Mouse (Mus musculus) layer of hippocampus, adult 2 months (tissue): Measurements from ENCODE around the gene Prim1. TPM values are rescaled to one million over a fixed set of nuclear protein-coding genes. Genes with fewer than 3 reads are reported as not detected.

Experiments
- DNase-seq, 2 experiments: peaks; one replicate each; pipeline ENCODE4 v3.0.0; 2022; ENCODE audit warnings: low spot score in 2 of 2
- H3K27ac ChIP-seq: fragments of 200-600 bp; 2 replicates; pipeline ENCODE4 v1.8.1; 2022
- H3K4me3 ChIP-seq: fragments of 200-600 bp; 2 replicates; pipeline ENCODE4 v1.8.1; 2022; ENCODE audit warnings: mild to moderate bottlenecking
- CTCF ChIP-seq: fragments of 200-600 bp; conservative IDR thresholded peaks from 2 replicates; pipeline ENCODE4 v1.8.1; 2022; ENCODE audit warnings: antibody characterized with exemption, mild to moderate bottlenecking, moderate library complexity
- total RNA-seq, 2 experiments: library from RNA; stranded (reverse); gene quantifications; 2 replicates each; pipeline ENCODE4 v1.2.3; 2021

The Prim1 gene
- total RNA-seq, 2 experiments from 2014 or later, result 7.7 to 8.0 TPM

DNA sequence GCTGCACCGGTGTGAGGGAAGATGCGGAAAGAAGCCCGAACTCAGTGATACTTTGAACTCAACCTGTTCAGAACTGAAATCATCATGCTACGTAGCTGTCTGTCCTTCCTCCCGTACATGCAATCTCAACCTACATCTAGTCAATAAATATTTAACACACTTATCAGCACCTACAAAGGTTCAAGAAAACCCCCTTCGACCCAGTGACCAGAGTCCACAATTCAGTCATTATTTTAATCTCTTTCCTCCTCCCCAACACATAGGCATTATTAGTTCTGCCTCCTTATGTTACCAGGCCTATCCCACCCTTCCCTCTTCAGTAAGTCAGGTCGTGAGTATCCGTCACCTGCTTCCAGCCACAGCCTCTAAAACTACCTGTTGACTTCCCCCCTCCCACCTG, 9.5 kb upstream of the Prim1 start:
- DNase-seq, result no peak
- no peak overlapping the region for H3K4me3 ChIP-seq
- no peak for TF ChIP-seq CTCF
- no peak overlapping the region for H3K27ac ChIP-seq

DNA sequence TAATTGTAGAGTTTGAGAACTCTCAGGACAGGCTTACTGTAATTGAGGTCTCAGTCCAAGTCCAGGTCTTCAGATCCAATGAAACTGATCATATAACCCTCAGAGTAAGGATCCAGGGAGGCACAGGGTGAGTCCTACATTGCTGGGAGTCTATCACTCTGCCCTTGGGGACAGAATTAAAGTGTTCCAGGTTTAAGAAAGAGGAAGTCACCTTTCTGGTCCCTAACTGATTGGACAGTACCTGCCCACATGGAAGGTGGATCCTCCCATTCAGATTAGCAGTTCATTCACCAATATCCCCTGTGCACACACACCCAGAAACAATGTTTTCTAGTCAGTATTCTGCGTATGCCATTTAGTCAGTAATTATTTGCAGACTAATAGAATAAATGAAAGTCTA, 7.5 kb upstream of the Prim1 start, which contains the start of gene Hsd17b6:
Gene Hsd17b6, minus strand, starts transcription at position 166 of the 400 bp plus-strand sequence.
- no peak within 1 kb of the TSS for H3K4me3 ChIP-seq
- DNase-seq, result no peak
- no peak within 1 kb of the TSS for H3K27ac ChIP-seq
- TF ChIP-seq CTCF, result no peak

DNA sequence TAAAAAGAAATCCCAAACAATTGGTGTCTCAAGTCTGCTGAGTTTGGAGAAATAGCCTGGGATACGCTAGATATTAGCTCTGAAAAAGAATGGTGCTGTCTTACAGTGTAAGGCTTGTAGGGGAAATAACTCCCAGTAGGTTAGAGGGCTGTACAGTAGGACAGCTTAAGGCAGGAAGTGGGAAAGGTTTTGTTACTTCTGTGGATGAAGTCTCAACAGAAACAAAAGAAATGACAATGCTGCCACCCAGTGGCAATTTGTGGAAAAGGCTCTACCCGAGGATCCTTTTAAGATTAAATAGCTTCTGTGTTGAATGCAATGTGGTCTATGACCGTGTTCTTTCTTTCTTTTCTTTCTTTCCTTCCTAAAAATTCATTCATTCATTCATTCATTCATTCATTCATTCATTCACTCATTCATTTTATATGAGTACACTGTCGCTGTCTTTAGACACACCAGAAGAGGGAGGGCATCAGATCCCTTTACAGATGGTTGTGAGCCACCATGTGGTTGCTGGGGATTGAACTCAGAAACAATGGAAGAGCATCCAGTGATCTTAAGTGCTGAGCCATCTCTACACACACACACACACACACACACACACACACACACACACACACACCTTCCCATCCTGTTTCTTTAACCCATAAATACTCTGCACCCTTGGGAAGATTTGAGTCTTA, 6.6 kb upstream of the Prim1 start:
- no peak overlapping the region for H3K4me3 ChIP-seq
- DNase-seq, result peak; percentile 73 to 78
- peak; percentile 96 for TF ChIP-seq CTCF

DNA sequence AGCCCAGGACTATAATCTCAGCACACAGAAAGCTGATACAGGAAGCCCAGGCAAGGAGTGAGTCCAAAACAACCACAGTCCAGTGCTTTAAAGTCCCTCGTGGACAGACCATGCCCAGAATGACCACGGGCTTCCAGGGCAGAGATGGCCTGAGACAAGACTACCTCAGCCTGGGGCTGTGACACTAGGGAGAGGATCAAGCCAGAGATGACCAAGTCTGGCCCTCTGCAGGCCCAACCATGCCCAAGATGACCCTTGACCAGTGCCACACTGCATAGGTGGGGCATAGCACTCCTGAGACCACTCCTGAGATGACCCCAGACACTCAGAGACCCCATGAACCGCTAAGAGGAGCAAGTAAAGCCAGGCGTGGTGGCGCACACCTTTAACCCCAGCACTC, 5.2 kb upstream of the Prim1 start:
- H3K27ac ChIP-seq, result no peak overlapping the region

More for the DNA sequence above, 6.6 kb upstream of the Prim1 start:
- no peak overlapping the region for H3K27ac ChIP-seq

DNA sequence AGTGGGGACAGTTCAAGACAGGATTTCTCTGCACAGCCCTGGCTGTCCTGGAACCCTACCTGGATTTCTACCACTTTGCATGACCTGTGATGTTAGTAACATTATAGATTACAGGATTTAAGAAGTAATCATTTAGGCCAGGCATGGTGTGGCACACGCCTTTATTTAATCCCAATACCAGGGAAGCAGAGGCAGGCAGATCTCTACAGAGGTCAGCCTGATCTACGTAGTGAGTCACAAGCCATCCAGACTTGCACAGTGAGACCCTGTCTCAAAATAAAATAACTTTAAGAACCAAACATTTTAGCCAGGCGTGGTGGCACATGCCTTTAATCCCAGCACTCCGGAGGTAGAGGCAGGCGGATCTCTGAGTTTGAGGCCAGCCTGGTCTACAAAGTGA, 7.2 kb downstream of the Prim1 start:
- TF ChIP-seq CTCF, result no peak

More for the DNA sequence above, 5.2 kb upstream of the Prim1 start:
- H3K4me3 ChIP-seq, result no peak overlapping the region
- DNase-seq, result no peak
- no peak for TF ChIP-seq CTCF

DNA sequence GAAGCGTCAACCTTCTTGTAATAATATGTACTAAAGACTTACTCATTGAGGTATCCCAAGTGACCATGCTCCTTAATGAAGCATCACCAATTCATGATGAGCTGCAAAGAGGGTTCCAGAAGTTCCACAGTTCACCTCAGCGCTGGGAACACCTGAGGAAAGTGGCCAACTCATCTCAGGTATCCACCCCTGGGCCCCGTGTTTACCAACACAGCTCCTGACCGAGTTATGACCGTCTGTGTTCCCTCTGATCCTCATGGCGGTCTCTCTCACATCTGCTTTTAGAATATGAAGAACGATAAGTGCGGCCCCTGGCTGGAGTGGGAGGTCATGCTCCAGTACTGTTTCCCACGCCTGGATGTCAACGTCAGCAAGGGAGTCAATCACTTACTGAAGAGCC, 8.5 kb downstream of the Prim1 start:
- no peak for DNase-seq
- no peak for TF ChIP-seq CTCF
- no peak overlapping the region for H3K4me3 ChIP-seq
- H3K27ac ChIP-seq, result no peak overlapping the region

More for the DNA sequence above, 7.2 kb downstream of the Prim1 start:
- DNase-seq, result no peak
- no peak overlapping the region for H3K27ac ChIP-seq
- H3K4me3 ChIP-seq, result no peak overlapping the region

DNA sequence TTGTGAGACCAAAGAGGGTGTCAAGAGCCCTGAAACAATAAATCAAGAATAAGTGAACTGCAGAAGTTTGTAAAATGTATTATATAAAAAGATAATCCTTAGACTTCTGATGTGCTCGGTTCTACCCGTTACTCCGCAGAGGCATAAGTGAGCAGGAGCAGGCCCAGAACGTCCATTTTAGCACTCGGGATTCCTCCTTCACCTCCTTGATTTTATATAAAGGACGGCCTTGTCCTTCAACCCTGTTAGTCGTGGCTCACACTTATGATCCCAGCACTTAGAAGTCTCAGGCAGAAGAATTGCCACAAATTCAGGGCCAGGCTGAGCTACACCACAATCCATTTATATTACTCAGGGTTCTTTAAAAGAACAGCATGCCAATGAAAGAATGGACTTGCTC, 15.0 kb downstream of the Prim1 start:
- no peak for TF ChIP-seq CTCF
- Histone ChIP-seq H3K4me3 (no peak overlapping the region), H3K27ac (no peak overlapping the region)
- DNase-seq, result no peak

DNA sequence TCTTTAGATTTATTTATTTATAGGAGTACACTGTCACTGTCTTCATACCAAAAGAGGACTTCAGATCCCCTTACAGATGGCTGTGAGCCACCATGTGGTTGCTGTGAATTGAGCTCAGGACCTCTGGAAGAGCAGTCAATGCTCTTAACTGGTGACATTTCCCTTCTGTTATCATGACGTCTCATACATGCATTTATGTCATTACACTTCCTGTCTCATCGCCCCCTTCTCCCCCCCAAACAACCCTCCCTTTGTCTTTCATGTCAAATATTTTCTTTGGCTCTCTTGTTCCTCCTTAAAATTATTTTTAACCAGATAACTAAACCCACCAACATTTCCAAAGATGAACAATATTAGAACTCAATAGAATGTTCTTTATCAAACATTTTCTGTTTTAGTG, 15.9 kb downstream of the Prim1 start:
- no peak for TF ChIP-seq CTCF
- Histone ChIP-seq H3K4me3 (no peak overlapping the region), H3K27ac (no peak overlapping the region)
- DNase-seq, result no peak

DNA sequence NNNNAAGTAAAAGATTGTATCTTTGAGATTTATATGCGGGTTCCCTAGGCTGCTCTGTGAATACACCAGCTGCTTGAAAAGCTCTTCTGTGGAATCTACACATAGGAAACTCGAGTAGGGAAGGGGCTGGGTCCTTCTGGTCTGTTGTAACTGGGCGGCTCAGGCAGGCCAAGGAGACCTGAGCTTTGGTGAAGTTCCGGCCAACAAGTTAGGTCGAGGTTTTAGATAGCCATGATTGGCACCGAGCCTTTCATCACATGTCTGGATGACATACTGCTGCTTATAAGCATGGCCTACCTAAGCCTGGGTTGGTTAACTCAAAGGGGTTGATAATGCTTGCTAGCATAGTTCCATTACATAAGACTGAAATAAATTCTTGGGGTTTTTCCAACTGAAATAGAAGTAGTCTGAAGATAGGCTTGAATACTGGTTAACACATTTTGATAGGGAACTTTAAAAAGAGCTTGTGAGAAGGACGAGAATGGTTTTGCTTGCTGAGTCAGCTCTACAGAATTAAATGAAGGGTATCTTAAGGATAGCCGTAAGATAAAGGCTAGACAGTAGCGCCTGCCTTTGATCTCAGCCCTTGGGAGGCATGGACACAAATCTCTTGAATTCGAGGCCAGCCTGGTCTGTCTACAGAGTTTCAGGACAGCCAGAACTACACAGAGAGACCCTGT, 21.9 kb downstream of the Prim1 start:
- H3K27ac ChIP-seq, result peak overlapping the region; percentile 95
- peak overlapping the region; percentile 80 for H3K4me3 ChIP-seq
- TF ChIP-seq CTCF, result no peak
- DNase-seq, result no peak

DNA sequence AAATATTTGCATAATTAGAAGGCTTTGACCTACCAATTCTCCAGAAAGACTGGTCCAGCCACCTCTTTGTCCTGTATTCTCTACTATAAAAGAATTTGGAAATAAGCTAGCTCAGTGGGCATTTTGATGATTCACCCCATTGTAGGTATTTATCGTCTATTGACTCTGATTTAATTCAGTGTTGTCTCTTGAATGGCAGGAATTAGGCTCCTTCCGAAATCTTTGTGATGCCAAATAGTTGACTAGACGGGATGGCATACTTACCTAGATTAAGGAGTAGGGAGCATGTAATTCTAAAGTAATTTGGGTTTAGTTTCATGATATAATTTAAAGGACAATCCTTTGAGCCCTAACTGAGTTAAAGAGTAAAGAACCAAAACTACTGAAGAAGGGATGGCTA, 23.0 kb downstream of the Prim1 start:
- H3K4me3 ChIP-seq, result peak overlapping the region; percentile 80; the same call in 1 of the 2 replicates
- no peak for TF ChIP-seq CTCF
- DNase-seq, result no peak
- 0 out of 2 replicates have a peak overlapping the region, but pooled peaks have one; percentile 8 for H3K27ac ChIP-seq

DNA sequence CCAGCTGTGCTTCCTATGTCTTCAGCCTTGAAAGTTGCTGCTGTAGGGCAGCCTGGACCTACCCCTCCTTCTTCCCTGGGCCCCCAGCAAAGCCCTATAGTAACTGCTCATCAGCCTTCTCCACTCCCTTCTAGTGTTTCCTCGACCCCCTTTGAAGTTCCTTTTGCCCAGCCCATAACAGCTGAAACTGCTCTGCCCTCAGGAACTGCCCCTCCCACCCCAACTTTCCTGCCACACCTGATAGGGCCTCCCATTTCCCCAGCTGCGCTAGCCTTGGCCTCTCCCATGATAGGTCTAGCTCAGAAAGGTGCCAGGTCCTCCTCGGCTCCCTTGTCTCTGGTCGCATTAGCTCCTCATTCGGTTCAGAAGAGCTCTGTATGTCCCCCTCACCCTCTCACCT, 24.2 kb downstream of the Prim1 start:
- TF ChIP-seq CTCF, result no peak
- H3K4me3 ChIP-seq, result no peak overlapping the region
- DNase-seq, result no peak
- H3K27ac ChIP-seq, result peak overlapping the region; percentile 18; the same call in 1 of the 2 replicates

DNA sequence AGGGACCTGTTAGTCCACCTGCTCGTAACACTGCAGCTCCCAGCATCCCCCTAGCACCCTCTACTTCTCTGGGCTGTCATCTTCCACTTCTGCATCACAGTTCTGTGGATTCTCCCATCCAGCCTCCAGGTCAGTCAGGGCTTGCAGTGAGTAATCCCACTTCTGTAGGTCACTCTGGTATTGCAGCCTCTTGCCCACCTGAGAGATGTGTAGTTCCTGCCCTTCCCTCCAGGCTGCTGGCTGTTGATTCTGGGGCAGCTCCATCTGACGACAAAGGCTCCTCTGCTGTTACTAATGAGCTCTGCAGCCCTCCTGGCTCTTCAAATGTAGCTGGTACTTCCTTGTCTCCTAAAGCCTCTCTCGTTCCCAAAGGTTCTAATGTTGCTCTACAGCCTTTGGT, 24.9 kb downstream of the Prim1 start:
- DNase-seq, result no peak
- no peak overlapping the region for H3K4me3 ChIP-seq
- peak; percentile 40 for TF ChIP-seq CTCF
- peak overlapping the region; percentile 18; the same call in 1 of the 2 replicates for H3K27ac ChIP-seq

DNA sequence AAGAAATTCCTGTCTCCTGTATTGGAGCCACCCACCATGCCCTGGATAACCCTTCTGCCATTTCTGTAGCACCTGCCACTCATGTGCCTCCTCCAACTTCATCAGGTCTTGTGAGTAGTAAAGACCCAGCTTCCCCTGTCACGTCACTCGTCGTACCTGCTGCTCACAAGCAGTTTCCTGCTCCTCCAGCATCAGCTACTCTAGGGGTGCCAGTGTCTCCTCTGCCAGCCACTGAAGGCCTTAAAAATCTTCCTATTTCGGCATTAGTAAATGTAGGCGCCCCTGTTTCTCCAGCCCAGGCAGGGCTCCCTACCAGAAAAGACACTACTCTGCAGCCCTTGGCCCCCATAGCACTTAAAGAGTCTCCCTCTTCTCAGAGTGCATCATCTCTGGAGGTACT, 25.3 kb downstream of the Prim1 start:
- TF ChIP-seq CTCF, result no peak
- Histone ChIP-seq H3K4me3 (no peak overlapping the region), H3K27ac (no peak overlapping the region)
- DNase-seq, result no peak

DNA sequence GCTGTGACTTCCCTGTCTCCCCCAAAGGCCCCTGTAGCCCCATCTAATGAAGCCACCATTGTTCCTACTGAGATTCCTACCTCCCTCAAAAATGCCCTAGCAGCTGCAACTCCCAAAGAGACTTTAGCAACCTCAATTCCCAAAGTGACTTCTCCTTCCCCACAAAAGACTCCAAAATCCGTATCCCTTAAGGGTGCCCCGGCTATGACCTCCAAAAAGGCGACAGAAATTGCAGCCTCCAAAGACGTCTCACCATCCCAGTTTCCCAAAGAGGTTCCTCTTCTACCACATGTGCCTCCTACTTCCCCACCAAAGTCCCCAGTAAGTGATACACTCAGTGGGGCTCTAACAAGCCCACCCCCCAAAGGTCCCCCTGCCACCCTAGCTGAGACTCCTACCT, 26.7 kb downstream of the Prim1 start:
- DNase-seq, result no peak
- no peak for TF ChIP-seq CTCF
- Histone ChIP-seq H3K4me3 (no peak overlapping the region), H3K27ac (no peak overlapping the region)
